Mouse (Mus musculus): Measurements from ENCODE around the gene Osgep. TPM values are rescaled to one million over a fixed set of nuclear protein-coding genes. Genes with fewer than 3 reads are reported as not detected.
"Not testable (repeated sequence)": the region's sequence is repeated elsewhere in the genome, so short reads cannot be mapped to it uniquely, and the experiment has no call there.

The Osgep gene
- polyA plus RNA-seq, 1 experiment from 2014 or later = 147 TPM

DNA sequence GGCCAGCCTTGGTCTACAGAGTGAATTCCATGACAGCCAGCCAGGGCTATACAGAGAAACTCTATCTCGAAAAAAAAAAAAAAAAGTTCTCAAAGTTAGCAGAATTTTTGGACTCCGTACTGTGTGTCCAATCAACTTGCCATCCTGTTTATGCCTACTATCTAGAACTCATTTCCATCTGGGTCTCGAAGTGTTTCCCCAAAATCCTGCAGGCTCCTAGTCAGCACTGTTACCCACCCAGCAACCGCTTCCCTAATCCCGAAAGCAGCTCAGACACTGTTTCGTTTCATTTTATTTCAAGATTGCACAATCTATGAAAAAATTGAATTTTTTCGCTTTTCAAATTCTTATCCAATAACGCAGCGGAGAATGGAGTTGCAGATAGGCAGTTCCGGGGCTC is 30.8 kb upstream of the Osgep start:
- WGBS = 92% methylated on average over 10 of the region's 10 CpGs
- peaks cover 12% of the 10 kb centered on the region for H3K36me3 ChIP-seq
- no peaks in the 10 kb centered on the region for H3K27me3 ChIP-seq
- no peak for ATAC-seq (ENCODE audit: low FRiP score, low read depth)
- H3K27ac ChIP-seq (replicated peaks) = no peak overlapping the region
- no peaks in the 10 kb centered on the region for H3K4me1 ChIP-seq
- H3K4me2 ChIP-seq (replicated peaks) = no peak overlapping the region
- H3K9ac ChIP-seq (replicated peaks) = no peak overlapping the region
- H3K4me3 ChIP-seq = no peak overlapping the region
- no peaks in the 10 kb centered on the region for H3K9me3 ChIP-seq

DNA sequence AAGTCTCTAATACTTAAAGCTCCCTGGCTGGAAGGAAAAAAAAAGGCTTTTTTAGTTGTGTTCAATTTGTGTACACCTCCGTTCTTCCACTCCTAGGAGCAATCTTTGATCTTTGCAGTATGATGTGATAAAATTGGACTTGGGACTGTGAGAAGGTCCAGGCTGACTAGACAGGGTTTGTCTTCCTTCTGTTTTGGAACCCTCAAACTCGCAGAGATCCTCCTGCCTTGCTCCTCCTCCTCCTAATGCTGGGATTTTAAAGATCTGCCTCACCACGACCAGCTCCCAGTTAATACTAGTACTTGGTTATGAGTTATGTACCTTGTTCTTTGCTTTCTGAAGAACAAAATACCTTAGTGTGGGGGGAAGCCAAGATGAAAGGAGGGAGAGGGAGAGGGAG is 20.8 kb upstream of the Osgep start:
- peak overlapping the region; percentile 65 for H3K4me2 ChIP-seq (replicated peaks)
- not testable (repeated sequence) for H3K4me1 ChIP-seq; H3K27me3 ChIP-seq; H3K36me3 ChIP-seq; ATAC-seq (ENCODE audit: low FRiP score, low read depth); H3K9me3 ChIP-seq; H3K9ac ChIP-seq (replicated peaks); H3K27ac ChIP-seq (replicated peaks)
- 36% methylated on average over 3 of the region's 3 CpGs for WGBS
- H3K4me3 ChIP-seq = peak overlapping the region; percentile 49

DNA sequence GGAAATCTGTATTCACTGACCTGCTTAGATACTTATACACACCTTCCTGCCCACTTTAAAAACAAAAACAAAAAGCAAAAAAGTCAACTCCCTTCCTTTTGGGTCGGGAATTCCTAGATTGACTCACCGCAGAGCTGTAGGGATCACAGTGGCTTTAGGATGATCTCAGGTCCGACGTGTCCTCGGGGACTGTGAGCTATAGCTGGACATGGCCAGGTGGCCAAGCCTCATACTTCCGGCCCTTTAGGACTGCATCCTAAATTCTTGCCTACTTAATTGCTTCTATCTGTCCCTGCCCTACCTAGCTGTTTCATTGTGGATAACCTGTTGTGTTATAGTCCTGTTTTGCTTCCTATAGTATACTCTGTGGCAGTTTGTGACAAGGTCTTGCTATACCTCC is 20.4 kb upstream of the Osgep start:
- WGBS = 9% methylated on average over 6 of the region's 6 CpGs
- H3K4me1 ChIP-seq = not testable (repeated sequence)
- peak overlapping the region; percentile 84 for H3K27ac ChIP-seq (replicated peaks)

DNA sequence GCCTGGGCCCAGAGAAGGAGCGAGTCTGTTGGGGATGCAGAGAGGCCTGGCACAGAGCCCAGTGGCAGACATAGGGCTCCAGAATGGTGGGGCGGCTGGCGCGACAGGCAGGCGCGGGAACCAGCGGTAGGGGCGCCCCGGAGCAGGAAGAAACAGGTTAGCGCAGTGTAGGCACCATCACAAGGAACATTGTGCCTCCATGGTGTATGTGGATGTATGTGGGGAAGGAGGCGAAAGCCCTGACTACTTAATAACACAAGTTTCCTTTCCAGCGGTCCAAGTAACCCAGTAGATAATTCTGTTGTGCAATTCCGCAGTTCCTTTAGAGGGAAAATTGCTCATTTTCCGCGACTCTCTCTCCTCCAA is 20.0 kb upstream of the Osgep start:
- peak overlapping the region; percentile 84 for H3K27ac ChIP-seq (replicated peaks)
- H3K9ac ChIP-seq (replicated peaks) = peak overlapping the region; percentile 52
- H3K4me2 ChIP-seq (replicated peaks) = peak overlapping the region; percentile 65
- WGBS = under 1% methylated on average over 15 of the region's 15 CpGs
- H3K4me3 ChIP-seq = peak overlapping the region; percentile 49
- H3K4me1 ChIP-seq, H3K36me3 ChIP-seq, H3K27me3 ChIP-seq, H3K9me3 ChIP-seq: not testable (repeated sequence)
- peak; percentile 97 for ATAC-seq (ENCODE audit: low FRiP score, low read depth)

More for the DNA sequence above, 20.4 kb upstream of the Osgep start:
- peak overlapping the region; percentile 52 for H3K9ac ChIP-seq (replicated peaks)
- H3K4me3 ChIP-seq = peak overlapping the region; percentile 49
- H3K9me3 ChIP-seq, H3K27me3 ChIP-seq, H3K36me3 ChIP-seq: not testable (repeated sequence)
- peak; percentile 16; the same call in 1 of the 2 replicates for ATAC-seq (ENCODE audit: low FRiP score, low read depth)
- peak overlapping the region; percentile 65 for H3K4me2 ChIP-seq (replicated peaks)

DNA sequence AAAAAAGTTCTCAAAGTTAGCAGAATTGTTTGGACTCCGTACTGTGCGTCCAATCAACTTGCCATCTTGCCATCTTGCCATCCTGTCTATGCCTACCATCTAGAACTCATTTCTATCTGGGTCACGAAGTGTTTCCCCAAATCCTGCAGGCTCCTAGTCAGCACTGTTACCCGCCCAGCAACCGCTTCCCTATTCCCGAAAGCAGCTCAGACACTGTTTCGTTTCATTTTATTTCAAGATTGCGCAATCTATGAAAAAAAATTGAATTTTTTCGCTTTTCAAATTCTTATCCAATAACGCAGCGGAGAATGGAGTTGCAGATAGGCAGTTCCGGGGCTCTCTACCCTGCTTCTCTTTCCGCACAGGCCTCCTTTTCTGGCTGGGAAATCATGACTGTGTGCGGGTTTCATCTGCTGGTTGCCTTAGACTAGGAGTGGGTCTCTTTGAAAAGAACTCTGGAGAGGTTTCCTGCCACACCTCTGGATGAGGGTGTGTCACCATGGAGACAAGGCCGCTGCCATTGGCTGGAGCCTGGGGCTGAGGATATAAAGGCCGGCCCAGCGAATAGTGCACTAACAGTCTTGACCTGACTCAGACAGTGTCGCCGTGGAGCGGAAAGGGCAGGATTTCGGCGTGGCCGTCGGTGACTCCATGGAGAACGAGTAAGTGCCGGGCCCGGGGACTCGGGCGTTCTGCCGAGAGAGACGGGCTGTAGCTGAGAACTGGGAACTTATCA is 19.4 kb upstream of the Osgep start, which contains the start of gene Gm49342:
Gene Gm49342, plus strand, starts transcription at position 586 of the 736 bp plus-strand sequence.
- peak; percentile 99 for ATAC-seq (ENCODE audit: low FRiP score, low read depth)
- Histone ChIP-seq H3K27ac (replicated peaks) (peak within 1 kb of the TSS; percentile 84), H3K9me3 (no peaks in the 10 kb centered on the region), H3K4me3 (peak within 1 kb of the TSS; percentile 49), H3K4me2 (replicated peaks) (peak within 1 kb of the TSS; percentile 65), H3K36me3 (no peaks in the 10 kb centered on the region), H3K4me1 (peaks cover 7% of the 10 kb centered on the region), H3K27me3 (no peaks in the 10 kb centered on the region), H3K9ac (replicated peaks) (peak within 1 kb of the TSS; percentile 52)
- WGBS = 19% methylated on average over 31 of the region's 31 CpGs

DNA sequence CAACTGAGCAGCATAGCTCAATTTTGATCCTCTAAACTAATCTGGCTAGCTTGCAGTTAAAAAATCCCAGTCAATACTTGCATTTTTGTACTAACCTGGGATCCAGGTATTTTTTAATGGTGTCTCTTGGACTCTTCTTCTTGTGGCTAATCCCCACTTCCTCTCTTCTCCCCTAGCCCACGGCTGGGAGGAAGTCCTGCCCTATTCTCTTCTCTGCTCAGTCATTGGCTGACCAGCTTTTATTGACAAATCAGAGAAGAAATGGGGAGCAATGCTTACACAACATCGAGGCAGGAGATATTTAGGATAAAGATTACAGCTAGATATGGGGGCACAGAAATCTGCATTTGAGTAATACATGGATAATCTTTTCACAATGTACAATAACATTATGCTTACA is 14.2 kb upstream of the Osgep start:
- ATAC-seq (ENCODE audit: low FRiP score, low read depth) = no peak
- WGBS = 46% methylated on average over 2 of the region's 2 CpGs
- no peaks in the 10 kb centered on the region for H3K9me3 ChIP-seq
- H3K4me3 ChIP-seq = no peak overlapping the region
- H3K27ac ChIP-seq (replicated peaks) = no peak overlapping the region
- no peaks in the 10 kb centered on the region for H3K27me3 ChIP-seq
- H3K4me2 ChIP-seq (replicated peaks) = no peak overlapping the region
- no peak overlapping the region for H3K9ac ChIP-seq (replicated peaks)
- H3K36me3 ChIP-seq = no peaks in the 10 kb centered on the region
- H3K4me1 ChIP-seq = no peaks in the 10 kb centered on the region

DNA sequence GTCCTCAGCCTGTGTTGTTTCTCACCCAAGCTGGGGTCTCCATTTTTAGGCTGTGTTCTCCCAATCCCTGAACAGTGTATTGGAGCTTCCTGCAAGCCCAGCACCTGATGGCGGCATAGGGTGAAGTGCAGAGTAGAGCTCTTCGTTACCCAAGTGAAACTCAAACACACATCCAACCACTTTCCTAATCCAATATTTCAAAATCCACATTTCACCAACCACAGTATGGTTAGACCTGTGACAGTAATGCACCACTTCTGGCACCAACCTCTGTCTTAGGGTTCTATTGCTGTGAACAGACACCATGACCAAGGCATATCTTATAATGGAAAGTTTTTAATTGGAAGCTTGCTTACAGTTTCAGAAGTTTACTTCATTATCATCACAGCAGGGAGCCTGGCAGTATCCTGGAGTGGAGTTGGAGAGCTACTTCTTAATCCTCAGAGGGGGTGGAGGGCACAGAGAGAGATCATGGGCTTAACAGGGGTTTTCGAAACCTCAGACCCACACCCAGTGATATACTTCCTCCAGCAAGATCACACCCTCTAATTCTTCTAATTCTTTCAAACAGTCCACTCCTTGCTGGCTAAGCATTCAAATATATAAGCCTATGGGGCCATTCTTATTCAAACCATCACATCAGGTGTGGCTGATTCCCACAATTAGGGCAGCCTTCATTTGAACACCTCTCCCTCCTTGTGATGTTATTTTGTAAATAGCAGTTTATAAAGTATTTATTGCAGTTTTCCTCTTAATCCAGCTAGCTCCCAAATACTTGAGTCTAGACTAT is 13.6 kb upstream of the Osgep start:
- no peak overlapping the region for H3K27ac ChIP-seq (replicated peaks)
- WGBS = 90% methylated on average over 3 of the region's 3 CpGs
- no peaks in the 10 kb centered on the region for H3K36me3 ChIP-seq
- no peak overlapping the region for H3K4me2 ChIP-seq (replicated peaks)
- H3K4me1 ChIP-seq = no peaks in the 10 kb centered on the region
- H3K4me3 ChIP-seq = no peak overlapping the region
- no peak for ATAC-seq (ENCODE audit: low FRiP score, low read depth)
- H3K9me3 ChIP-seq = no peaks in the 10 kb centered on the region
- no peaks in the 10 kb centered on the region for H3K27me3 ChIP-seq
- H3K9ac ChIP-seq (replicated peaks) = no peak overlapping the region

DNA sequence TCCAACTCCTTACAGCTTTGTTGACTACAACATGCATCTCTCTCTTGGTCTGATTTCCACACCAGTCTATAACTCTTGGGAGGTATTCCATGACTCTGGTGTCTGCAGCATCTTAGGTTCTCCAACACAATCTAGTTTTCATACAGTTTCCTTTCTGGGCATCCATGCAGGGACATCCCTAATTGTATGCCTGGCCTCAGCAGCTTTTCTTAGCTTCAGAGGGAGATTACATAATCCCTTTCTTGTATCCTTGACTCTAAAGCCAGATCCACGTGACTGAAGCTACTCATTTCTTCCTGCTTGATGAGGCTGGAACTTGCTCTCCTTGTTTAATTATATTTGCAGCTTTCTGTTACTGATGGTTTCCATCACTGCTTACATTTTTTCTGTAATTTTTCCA is 12.0 kb upstream of the Osgep start:
- no peak for ATAC-seq (ENCODE audit: low FRiP score, low read depth)
- H3K36me3 ChIP-seq = no peaks in the 10 kb centered on the region

DNA sequence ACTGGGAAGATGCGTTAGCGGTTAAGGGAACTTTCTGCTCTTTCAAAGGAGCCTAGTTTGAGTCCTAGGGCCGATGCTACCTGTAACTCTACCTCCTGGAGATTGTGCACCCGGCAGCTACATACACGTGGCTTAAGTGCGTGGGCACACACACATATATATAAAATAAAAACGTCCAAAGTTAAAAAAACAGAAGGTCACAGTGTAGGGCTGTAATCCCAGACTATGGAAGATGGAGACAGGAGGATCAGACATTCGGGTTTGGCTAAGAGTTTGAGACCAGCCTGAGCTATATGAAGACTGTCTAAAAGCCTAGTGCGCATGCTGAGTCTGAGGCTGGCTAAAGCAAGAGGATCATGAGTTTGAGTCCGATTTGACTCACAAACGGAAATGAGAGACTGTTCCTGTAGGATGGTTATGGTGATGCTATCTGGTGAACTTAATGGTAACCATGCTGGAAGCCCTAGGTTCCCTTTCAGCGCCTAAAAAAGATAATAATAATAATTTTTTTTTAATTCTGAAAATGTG is 6.9 kb upstream of the Osgep start:
- Histone ChIP-seq H3K9ac (replicated peaks) (peak overlapping the region; percentile 53), H3K4me2 (replicated peaks) (peak overlapping the region; percentile 70), H3K27ac (replicated peaks) (peak overlapping the region; percentile 91), H3K36me3 (peaks cover 30% of the 10 kb centered on the region), H3K4me1 (peaks cover 23% of the 10 kb centered on the region), H3K4me3 (peak overlapping the region; percentile 96), H3K27me3 (no peaks in the 10 kb centered on the region), H3K9me3 (no peaks in the 10 kb centered on the region)
- WGBS = 12% methylated on average over 12 of the region's 12 CpGs
- no peak; the same call in 1 of the 2 replicates for ATAC-seq (ENCODE audit: low FRiP score, low read depth)

More for the DNA sequence above, 12.0 kb upstream of the Osgep start:
- Histone ChIP-seq H3K4me1 (peaks cover 1% of the 10 kb centered on the region), H3K4me3 (no peak overlapping the region), H3K9ac (replicated peaks) (no peak overlapping the region), H3K4me2 (replicated peaks) (no peak overlapping the region), H3K27me3 (no peaks in the 10 kb centered on the region), H3K27ac (replicated peaks) (no peak overlapping the region), H3K9me3 (no peaks in the 10 kb centered on the region)
- 56% methylated on average over 1 of the region's 1 CpGs for whole genome bisulfite sequencing

DNA sequence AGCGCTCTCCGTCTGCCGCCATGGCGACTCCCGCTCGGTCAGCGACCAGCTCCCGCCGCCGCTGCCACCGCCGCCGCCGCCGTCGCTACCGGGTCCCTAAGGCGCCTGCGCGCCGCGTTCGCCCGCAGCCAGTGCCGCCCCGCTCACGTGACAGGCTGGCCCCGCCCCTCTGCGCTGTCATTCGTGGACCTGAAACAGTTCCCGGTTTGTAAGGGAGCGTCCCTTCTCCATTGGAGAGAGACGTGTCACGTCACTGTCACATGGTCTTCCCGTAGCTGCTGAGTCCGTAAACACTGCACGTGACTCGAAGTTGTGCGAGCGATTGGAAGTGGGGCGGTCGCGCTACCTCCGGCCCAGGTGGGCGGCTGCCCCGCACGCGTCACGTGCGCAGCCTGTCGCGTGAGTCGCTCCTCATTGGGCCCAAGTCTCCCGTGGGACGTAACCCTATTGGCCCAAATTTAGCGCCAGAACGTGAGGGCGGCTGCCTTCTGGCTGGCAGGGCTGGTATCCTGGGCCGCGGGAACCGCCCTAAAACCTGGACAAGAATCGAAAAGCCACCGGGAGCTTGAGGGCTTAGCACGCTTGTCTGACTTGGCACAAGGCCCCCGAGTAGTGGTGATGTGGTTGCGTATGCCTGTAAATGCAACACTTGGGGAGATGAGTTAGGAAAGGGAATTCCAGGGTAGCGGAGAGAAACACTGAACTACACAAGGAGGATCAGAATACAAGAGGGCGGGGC is 6.2 kb upstream of the Osgep start, which contains the start of the genes Pip4p1 and Pnp:
Gene Pip4p1, minus strand, starts transcription at position 103 of the 739 bp plus-strand sequence.
Gene Pnp, plus strand, starts transcription at position 329 of the 739 bp plus-strand sequence.
- H3K27me3 ChIP-seq = no peaks in the 10 kb centered on the region
- peak within 1 kb of the TSS; percentile 96 for H3K9ac ChIP-seq (replicated peaks)
- peaks cover 29% of the 10 kb centered on the region for H3K4me1 ChIP-seq
- under 1% methylated on average over 68 of the region's 68 CpGs for WGBS
- H3K27ac ChIP-seq (replicated peaks) = peak within 1 kb of the TSS; percentile 91
- peak; percentile 100 for ATAC-seq (ENCODE audit: low FRiP score, low read depth)
- H3K4me3 ChIP-seq = peak within 1 kb of the TSS; percentile 96
- H3K9me3 ChIP-seq = no peaks in the 10 kb centered on the region
- peaks cover 36% of the 10 kb centered on the region for H3K36me3 ChIP-seq
- peak within 1 kb of the TSS; percentile 75 for H3K4me2 ChIP-seq (replicated peaks)

DNA sequence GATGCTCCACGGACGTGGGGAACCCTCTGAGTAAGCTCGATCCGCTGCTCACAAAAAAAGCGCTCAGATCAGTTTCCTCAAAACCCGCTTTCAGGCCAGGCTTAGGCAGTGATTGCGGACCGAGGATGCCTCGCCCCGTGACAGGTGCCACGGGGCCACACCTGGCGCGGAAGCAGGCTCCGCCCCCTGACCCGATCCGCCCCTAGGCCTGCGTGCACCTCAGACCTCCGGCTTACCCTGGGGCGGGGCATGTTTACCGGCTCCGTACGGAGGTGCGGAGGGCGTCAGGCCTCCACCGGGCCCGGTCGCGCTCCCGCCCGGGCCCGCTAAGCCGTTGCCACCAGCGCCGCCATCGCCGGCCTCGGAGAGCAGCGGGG is 5.7 kb upstream of the Osgep start:
- peak; percentile 46 for ATAC-seq (ENCODE audit: low FRiP score, low read depth)
- Histone ChIP-seq H3K36me3 (peaks cover 36% of the 10 kb centered on the region), H3K27ac (replicated peaks) (peak overlapping the region; percentile 84), H3K9me3 (no peaks in the 10 kb centered on the region), H3K4me3 (peak overlapping the region; percentile 96), H3K4me2 (replicated peaks) (peak overlapping the region; percentile 75), H3K4me1 (peaks cover 32% of the 10 kb centered on the region), H3K9ac (replicated peaks) (peak overlapping the region; percentile 96), H3K27me3 (no peaks in the 10 kb centered on the region)
- WGBS = under 1% methylated on average over 38 of the region's 38 CpGs

All from midbrain, embryonic 12.5 days (tissue).